Mouse (Mus musculus) forebrain, embryonic 11.5 days (tissue): ENCODE data around the gene Palld. TPM values are rescaled to one million over a fixed set of nuclear protein-coding genes. Genes with fewer than 3 reads are reported as not detected.
A peak's percentile ranks its signal among the peaks of the same experiment; 100 is the strongest.

Experiments
- ATAC-seq: fragments of 200-750 bp; cut with Nextera tagmentation; replicated peaks from 2 replicates; pipeline ENCODE4 v1.8.0; 2017; ENCODE audit warnings: moderate TSS enrichment; ENCODE audit not compliant: low FRiP score
- DNase-seq: peaks from one replicate; pipeline ENCODE4 v3.0.0-alpha.2; 2017; ENCODE audit warnings: low spot score
- H3K27ac ChIP-seq: fragments of 300-500 bp; sonication (generic); 2 replicates; pipeline ENCODE4 v1.5.1; 2014; ENCODE audit warnings: low read depth, low read length
- H3K27me3 ChIP-seq: fragments of 300-500 bp; sonication (generic); 2 replicates; pipeline ENCODE4 v1.6.1; 2014; ENCODE audit warnings: mild to moderate bottlenecking, low read length, mixed read lengths; ENCODE audit not compliant: control insufficient read depth, insufficient read depth
- H3K36me3 ChIP-seq: fragments of 300-500 bp; sonication (generic); 2 replicates; pipeline ENCODE4 v1.6.1; 2014; ENCODE audit warnings: mild to moderate bottlenecking, low read length, moderate library complexity, mixed read lengths; ENCODE audit not compliant: control insufficient read depth, insufficient read depth
- H3K4me1 ChIP-seq: fragments of 300-500 bp; sonication (generic); replicated peaks from 2 replicates; pipeline ENCODE4 v1.6.1; 2014; ENCODE audit warnings: low read length, mixed read lengths; ENCODE audit not compliant: control insufficient read depth, insufficient read depth
- H3K4me2 ChIP-seq: fragments of 300-500 bp; sonication (generic); 2 replicates; pipeline ENCODE4 v1.6.1; 2014; ENCODE audit warnings: low read depth, mild to moderate bottlenecking, low read length, moderate library complexity, mixed read lengths; ENCODE audit not compliant: severe bottlenecking
- H3K4me3 ChIP-seq: fragments of 300-500 bp; sonication (generic); 2 replicates; pipeline ENCODE4 v1.5.1; 2014; ENCODE audit warnings: low read depth, low read length
- H3K9ac ChIP-seq: fragments of 300-500 bp; sonication (generic); 2 replicates; pipeline ENCODE4 v1.6.1; 2014; ENCODE audit warnings: low read length
- H3K9me3 ChIP-seq: fragments of 300-500 bp; sonication (generic); 2 replicates; pipeline ENCODE4 v1.6.1; 2016; ENCODE audit warnings: low read length, mixed read lengths; ENCODE audit not compliant: control insufficient read depth
- WGBS: fragments of 180-500 bp; shearing (Covaris S2); extraction: QIAGEN DNeasy Blood & Tissue Kit; methylation state at CpG from one replicate; pipeline ENCODE4 v1.1.7; 2014; 5-methylcytosine and 5-hydroxymethylcytosine counted together
- polyA plus RNA-seq: library from polyadenylated mRNA; unstranded; fragments of >200 nt; fragmentation: Nextera tagmentation; extraction: Ambion mirVana; gene quantifications from 2 replicates; pipeline ENCODE4 v1.2.1, GENCODE M21; 2014

Palld gene
- polyA plus RNA-seq, 1 experiment from 2014 or later, result 56.7 TPM

- Histone ChIP-seq H3K36me3 (no peaks in the 10 kb centered on the region), H3K4me1 (peaks cover 2% of the 10 kb centered on the region), H3K4me2 (no peak overlapping the region), H3K9me3 (no peaks in the 10 kb centered on the region), H3K27me3 (no peaks in the 10 kb centered on the region), H3K27ac (no peak overlapping the region), H3K9ac (no peak overlapping the region), H3K4me3 (no peak overlapping the region)
- WGBS, result 79% methylated on average over 5 of the region's 5 CpGs
- ATAC-seq (no peak), DNase-seq (no peak)
Observed at GRCm38 (mm10) chr8:61610546-61610945, 291.9 kb downstream of the Palld start.

DNA sequence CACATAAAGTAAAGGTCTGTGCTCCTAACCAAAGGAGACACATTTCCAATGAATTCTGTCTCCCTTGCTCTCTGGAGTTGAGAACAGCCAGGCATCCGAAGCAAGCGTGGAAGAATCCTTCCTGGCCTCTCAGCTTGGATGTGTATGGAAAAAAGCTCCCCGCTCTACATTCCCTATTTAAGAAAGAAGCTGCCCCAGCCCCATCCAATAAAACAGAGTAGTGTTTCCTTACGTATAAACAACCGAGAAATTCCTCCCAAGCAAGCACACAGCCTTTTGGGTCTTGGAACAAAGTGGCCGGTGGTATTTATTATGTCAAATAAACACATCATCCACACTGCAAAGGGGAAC is 295.1 kb downstream of the Palld start:
- Histone ChIP-seq H3K27me3 (no peaks in the 10 kb centered on the region), H3K9ac (no peak overlapping the region), H3K36me3 (no peaks in the 10 kb centered on the region), H3K9me3 (no peaks in the 10 kb centered on the region), H3K4me3 (no peak overlapping the region), H3K4me2 (no peak overlapping the region), H3K27ac (peak overlapping the region; percentile 84), H3K4me1 (peaks cover 2% of the 10 kb centered on the region)
- DNase-seq (peak; percentile 45), ATAC-seq (peak; percentile 6; the same call in 1 of the 2 replicates)
- 26% methylated on average over 6 of the region's 6 CpGs for WGBS

GRCm38 (mm10) chr8:61606795-61607462 is 295.6 kb downstream of the Palld start:
- ATAC-seq, result peak; percentile 86
- Histone ChIP-seq H3K4me2 (0 out of 2 replicates have a peak overlapping the region, but pooled peaks have one; percentile 11), H3K9ac (peak overlapping the region; percentile 20; the same call in 1 of the 2 replicates), H3K9me3 (no peaks in the 10 kb centered on the region), H3K27ac (peak overlapping the region; percentile 84), H3K36me3 (no peaks in the 10 kb centered on the region), H3K27me3 (no peaks in the 10 kb centered on the region), H3K4me1 (peaks cover 2% of the 10 kb centered on the region), H3K4me3 (no peak overlapping the region)
- 10% methylated on average over 8 of the region's 8 CpGs for WGBS
- peak; percentile 88 for DNase-seq

DNA sequence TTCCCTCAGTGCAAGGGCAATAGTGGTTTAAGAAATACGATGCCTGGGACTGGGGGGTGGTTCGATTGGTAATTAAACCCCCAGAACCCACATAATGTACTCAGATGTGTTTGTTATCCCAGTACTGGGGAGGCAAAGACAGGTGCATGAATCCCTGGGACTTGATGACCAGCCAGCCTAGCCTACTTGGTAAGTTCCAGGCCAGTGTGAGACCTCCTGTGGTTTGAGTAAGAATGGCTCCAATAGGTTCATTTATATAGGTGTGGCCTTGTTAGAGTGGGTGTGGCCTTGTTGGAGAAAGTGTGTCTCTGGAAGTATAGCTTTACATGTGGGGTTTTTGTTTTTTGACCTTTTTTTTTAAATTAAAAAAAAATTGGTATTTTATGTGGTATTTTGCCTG is 297.6 kb downstream of the Palld start:
- ATAC-seq (no peak), DNase-seq (no peak)
- Histone ChIP-seq H3K27me3 (no peaks in the 10 kb centered on the region), H3K4me3 (no peak overlapping the region), H3K4me1 (peaks cover 5% of the 10 kb centered on the region), H3K4me2 (no peak overlapping the region), H3K36me3 (no peaks in the 10 kb centered on the region), H3K9ac (no peak overlapping the region), H3K9me3 (no peaks in the 10 kb centered on the region), H3K27ac (no peak overlapping the region)
- 87% methylated on average over 2 of the region's 2 CpGs for WGBS

DNA sequence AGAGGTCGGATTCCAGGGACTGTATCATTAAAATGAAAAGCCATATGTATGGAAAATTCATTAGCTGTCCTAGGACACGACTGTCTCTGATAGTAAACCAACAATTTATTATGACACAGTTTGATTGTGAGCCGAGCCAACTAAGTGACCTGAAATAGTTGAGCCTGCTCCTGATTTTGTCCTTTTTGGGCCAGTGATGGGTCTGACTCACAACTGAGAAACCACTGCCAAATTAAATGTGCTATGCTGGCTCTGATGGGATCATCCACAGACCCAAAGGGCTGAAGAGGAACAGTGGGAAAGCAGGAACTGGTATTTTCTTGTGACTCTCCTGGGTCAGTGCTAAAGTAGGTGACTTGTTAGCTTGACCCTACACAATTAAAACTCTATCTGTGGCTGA is 305.6 kb downstream of the Palld start:
- Histone ChIP-seq H3K4me1 (0 out of 2 replicates have a peak, but pooled peaks cover 3% of the 10 kb centered on the region), H3K27ac (no peak overlapping the region), H3K36me3 (no peaks in the 10 kb centered on the region), H3K4me2 (no peak overlapping the region), H3K9me3 (no peaks in the 10 kb centered on the region), H3K27me3 (no peaks in the 10 kb centered on the region), H3K9ac (no peak overlapping the region), H3K4me3 (no peak overlapping the region)
- no peak for DNase-seq
- WGBS, result 76% methylated on average over 3 of the region's 3 CpGs
- ATAC-seq, result no peak

GRCm38 (mm10) chr8:61591446-61591845 is 311.0 kb downstream of the Palld start:
- Histone ChIP-seq H3K27me3 (no peaks in the 10 kb centered on the region), H3K27ac (peak overlapping the region; percentile 75; the same call in 1 of the 2 replicates), H3K9me3 (no peaks in the 10 kb centered on the region), H3K4me1 (peaks cover 2% of the 10 kb centered on the region; the same call in 1 of the 2 replicates), H3K9ac (no peak overlapping the region), H3K4me2 (peak overlapping the region; percentile 71), H3K4me3 (peak overlapping the region; percentile 69; the same call in 1 of the 2 replicates), H3K36me3 (no peaks in the 10 kb centered on the region)
- WGBS, result 3% methylated on average over 8 of the region's 8 CpGs
- DNase-seq, result peak; percentile 63
- peak; percentile 51 for ATAC-seq

DNA sequence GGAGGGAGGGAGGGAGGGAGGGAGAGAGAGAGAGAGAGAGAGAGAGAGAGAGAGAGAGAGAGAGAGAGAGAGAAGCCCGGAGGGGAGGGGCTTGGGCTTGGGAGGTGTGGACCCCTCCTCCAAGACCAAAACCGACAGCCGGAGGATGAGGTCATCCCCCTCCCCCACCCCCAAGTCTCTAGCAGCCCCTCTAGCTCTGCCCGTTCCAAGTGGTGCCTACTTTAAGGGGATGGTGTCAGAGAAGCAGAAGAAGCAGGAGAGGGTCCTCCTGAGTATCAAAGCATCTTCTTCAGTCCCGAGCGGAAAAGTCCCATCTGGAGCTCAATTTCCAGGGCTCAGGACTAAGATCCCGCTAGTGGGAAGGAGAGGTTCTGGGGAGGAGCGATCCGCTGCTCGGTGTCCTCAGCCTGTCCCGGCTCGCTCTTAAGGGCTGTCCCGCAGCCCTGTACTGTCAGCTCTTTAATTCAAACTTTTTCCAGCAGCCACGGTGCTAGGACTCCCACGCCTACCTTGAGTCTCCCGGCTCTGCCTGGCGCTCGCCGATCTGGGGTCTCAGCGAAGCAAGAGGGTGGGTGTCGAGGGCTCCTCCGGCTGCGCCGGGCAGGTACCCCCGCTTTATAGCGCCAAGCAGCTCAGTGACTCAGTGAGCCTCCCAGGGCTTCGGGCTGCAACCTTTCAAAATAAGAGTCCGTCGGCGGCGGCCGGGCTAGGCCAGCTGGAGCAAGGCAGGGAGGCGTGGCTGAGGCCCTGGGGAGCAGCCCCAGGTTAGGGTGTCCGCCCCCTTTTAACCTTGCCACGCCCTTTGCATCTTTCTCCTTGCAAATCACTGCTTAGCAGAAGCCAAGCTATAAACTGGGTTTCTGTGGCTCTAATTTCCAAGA is 311.7 kb downstream of the Palld start:
- no peaks in the 10 kb centered on the region for H3K27me3 ChIP-seq
- peak overlapping the region; percentile 69 for H3K4me3 ChIP-seq
- no peaks in the 10 kb centered on the region for H3K36me3 ChIP-seq
- no peaks in the 10 kb centered on the region for H3K9me3 ChIP-seq
- H3K27ac ChIP-seq, result peak overlapping the region; percentile 75; the same call in 1 of the 2 replicates
- ATAC-seq, result peak; percentile 92
- peak overlapping the region; percentile 79 for H3K9ac ChIP-seq
- WGBS, result under 1% methylated on average over 35 of the region's 35 CpGs
- DNase-seq, result peak; percentile 92
- H3K4me2 ChIP-seq, result peak overlapping the region; percentile 71
- H3K4me1 ChIP-seq, result peaks cover 2% of the 10 kb centered on the region; the same call in 1 of the 2 replicates

GRCm38 (mm10) chr8:61589972-61590391 is 312.5 kb downstream of the Palld start:
- under 1% methylated on average over 11 of the region's 11 CpGs for WGBS
- H3K9ac ChIP-seq, result peak overlapping the region; percentile 54
- peak overlapping the region; percentile 71 for H3K4me2 ChIP-seq
- H3K27ac ChIP-seq, result no peak overlapping the region
- ATAC-seq (peak; percentile 50; the same call in 1 of the 2 replicates), DNase-seq (peak; percentile 64)
- no peaks in the 10 kb centered on the region for H3K9me3 ChIP-seq
- peak overlapping the region; percentile 69 for H3K4me3 ChIP-seq
- H3K27me3 ChIP-seq, result no peaks in the 10 kb centered on the region
- peaks cover 2% of the 10 kb centered on the region; the same call in 1 of the 2 replicates for H3K4me1 ChIP-seq
- H3K36me3 ChIP-seq, result no peaks in the 10 kb centered on the region
